Mouse (Mus musculus): ENCODE data around the gene Hcrtr2. TPM values are rescaled to one million over a fixed set of nuclear protein-coding genes. Genes with fewer than 3 reads are reported as not detected.

The Hcrtr2 gene
- polyA plus RNA-seq, 1 experiment from 2014 or later = not detected

- 46% methylated on average over 7 of the region's 7 CpGs for WGBS
- no peak for ATAC-seq (ENCODE audit: insufficient number of reproducible peaks, insufficient read depth, low FRiP score, low read depth)
Observed at GRCm38 (mm10) chr9:76252544-76252943, 71.1 kb downstream of the Hcrtr2 start.

GRCm38 (mm10) chr9:76252109-76252508 lies 71.5 kb downstream of the Hcrtr2 start:
- no peak for ATAC-seq (ENCODE audit: insufficient number of reproducible peaks, insufficient read depth, low FRiP score, low read depth)
- no peaks in the 10 kb centered on the region for H3K4me1 ChIP-seq (ENCODE audit: control insufficient read depth, insufficient read depth, low read length)
- no peak overlapping the region for H3K4me3 ChIP-seq (ENCODE audit: low read depth, low read length)
- H3K27ac ChIP-seq (ENCODE audit: low read length) = no peak overlapping the region
- H3K9me3 ChIP-seq (ENCODE audit: control insufficient read depth, low read depth, low read length) = no peaks in the 10 kb centered on the region
- WGBS = 84% methylated on average over 4 of the region's 4 CpGs
- no peak overlapping the region for H3K4me2 ChIP-seq (replicated peaks; ENCODE audit: low read depth, low read length)
- H3K27me3 ChIP-seq (ENCODE audit: control insufficient read depth, insufficient read depth, low read length) = no peaks in the 10 kb centered on the region
- no peaks in the 10 kb centered on the region for H3K36me3 ChIP-seq (ENCODE audit: control insufficient read depth, insufficient read depth, low read length)
- H3K9ac ChIP-seq (replicated peaks; ENCODE audit: low read depth, low read length) = no peak overlapping the region

More at GRCm38 (mm10) chr9:76252544-76252943, 71.1 kb downstream of the Hcrtr2 start:
- H3K4me1 ChIP-seq (ENCODE audit: control insufficient read depth, insufficient read depth, low read length) = no peaks in the 10 kb centered on the region
- H3K9ac ChIP-seq (replicated peaks; ENCODE audit: low read depth, low read length) = no peak overlapping the region
- H3K27me3 ChIP-seq (ENCODE audit: control insufficient read depth, insufficient read depth, low read length) = no peaks in the 10 kb centered on the region
- H3K4me3 ChIP-seq (ENCODE audit: low read depth, low read length) = no peak overlapping the region
- no peak overlapping the region for H3K4me2 ChIP-seq (replicated peaks; ENCODE audit: low read depth, low read length)
- no peaks in the 10 kb centered on the region for H3K9me3 ChIP-seq (ENCODE audit: control insufficient read depth, low read depth, low read length)
- H3K36me3 ChIP-seq (ENCODE audit: control insufficient read depth, insufficient read depth, low read length) = no peaks in the 10 kb centered on the region
- H3K27ac ChIP-seq (ENCODE audit: low read length) = no peak overlapping the region

- no peaks in the 10 kb centered on the region for H3K9me3 ChIP-seq (ENCODE audit: control insufficient read depth, low read depth, low read length)
- no peak overlapping the region for H3K4me3 ChIP-seq (ENCODE audit: low read depth, low read length)
- no peaks in the 10 kb centered on the region for H3K4me1 ChIP-seq (ENCODE audit: control insufficient read depth, insufficient read depth, low read length)
- 57% methylated on average over 1 of the region's 1 CpGs for WGBS
- ATAC-seq (ENCODE audit: insufficient number of reproducible peaks, insufficient read depth, low FRiP score, low read depth) = no peak
- no peaks in the 10 kb centered on the region for H3K36me3 ChIP-seq (ENCODE audit: control insufficient read depth, insufficient read depth, low read length)
- no peak overlapping the region for H3K4me2 ChIP-seq (replicated peaks; ENCODE audit: low read depth, low read length)
- no peak overlapping the region for H3K27ac ChIP-seq (ENCODE audit: low read length)
- no peaks in the 10 kb centered on the region for H3K27me3 ChIP-seq (ENCODE audit: control insufficient read depth, insufficient read depth, low read length)
- no peak overlapping the region for H3K9ac ChIP-seq (replicated peaks; ENCODE audit: low read depth, low read length)
Observed at GRCm38 (mm10) chr9:76242322-76242721, 81.3 kb downstream of the Hcrtr2 start.

- H3K27me3 ChIP-seq (ENCODE audit: control insufficient read depth, insufficient read depth, low read length) = no peaks in the 10 kb centered on the region
- H3K27ac ChIP-seq (ENCODE audit: low read length) = no peak overlapping the region
- no peak overlapping the region for H3K9ac ChIP-seq (replicated peaks; ENCODE audit: low read depth, low read length)
- no peak overlapping the region for H3K4me3 ChIP-seq (ENCODE audit: low read depth, low read length)
- H3K4me1 ChIP-seq (ENCODE audit: control insufficient read depth, insufficient read depth, low read length) = no peaks in the 10 kb centered on the region
- ATAC-seq (ENCODE audit: insufficient number of reproducible peaks, insufficient read depth, low FRiP score, low read depth) = no peak
- H3K4me2 ChIP-seq (replicated peaks; ENCODE audit: low read depth, low read length) = no peak overlapping the region
- 77% methylated on average over 5 of the region's 5 CpGs for WGBS
- H3K36me3 ChIP-seq (ENCODE audit: control insufficient read depth, insufficient read depth, low read length) = no peaks in the 10 kb centered on the region
- no peaks in the 10 kb centered on the region for H3K9me3 ChIP-seq (ENCODE audit: control insufficient read depth, low read depth, low read length)
Observed at GRCm38 (mm10) chr9:76237946-76238345, 85.7 kb downstream of the Hcrtr2 start.

- Histone ChIP-seq H3K27ac (ENCODE audit: low read length) (no peak overlapping the region), H3K36me3 (ENCODE audit: control insufficient read depth, insufficient read depth, low read length) (no peaks in the 10 kb centered on the region), H3K4me1 (ENCODE audit: control insufficient read depth, insufficient read depth, low read length) (no peaks in the 10 kb centered on the region), H3K9ac (replicated peaks; ENCODE audit: low read depth, low read length) (no peak overlapping the region), H3K27me3 (ENCODE audit: control insufficient read depth, insufficient read depth, low read length) (no peaks in the 10 kb centered on the region), H3K4me2 (replicated peaks; ENCODE audit: low read depth, low read length) (peak overlapping the region; percentile 71), H3K9me3 (ENCODE audit: control insufficient read depth, low read depth, low read length) (no peaks in the 10 kb centered on the region), H3K4me3 (ENCODE audit: low read depth, low read length) (no peak overlapping the region)
- ATAC-seq (ENCODE audit: insufficient number of reproducible peaks, insufficient read depth, low FRiP score, low read depth) = no peak
- WGBS = 23% methylated on average over 12 of the region's 12 CpGs
Observed at GRCm38 (mm10) chr9:76237243-76237642, 86.4 kb downstream of the Hcrtr2 start.

GRCm38 (mm10) chr9:76236626-76237025 lies 87.0 kb downstream of the Hcrtr2 start:
- H3K27me3 ChIP-seq (ENCODE audit: control insufficient read depth, insufficient read depth, low read length) = no peaks in the 10 kb centered on the region
- no peaks in the 10 kb centered on the region for H3K4me1 ChIP-seq (ENCODE audit: control insufficient read depth, insufficient read depth, low read length)
- H3K27ac ChIP-seq (ENCODE audit: low read length) = no peak overlapping the region
- peak overlapping the region; percentile 31 for H3K4me3 ChIP-seq (ENCODE audit: low read depth, low read length)
- peak overlapping the region; percentile 71 for H3K4me2 ChIP-seq (replicated peaks; ENCODE audit: low read depth, low read length)
- H3K9me3 ChIP-seq (ENCODE audit: control insufficient read depth, low read depth, low read length) = no peaks in the 10 kb centered on the region
- peak; percentile 64 for ATAC-seq (ENCODE audit: insufficient number of reproducible peaks, insufficient read depth, low FRiP score, low read depth)
- H3K36me3 ChIP-seq (ENCODE audit: control insufficient read depth, insufficient read depth, low read length) = no peaks in the 10 kb centered on the region
- WGBS = 2% methylated on average over 7 of the region's 7 CpGs
- 0 out of 2 replicates have a peak overlapping the region, but pooled peaks have one; percentile 4 for H3K9ac ChIP-seq (replicated peaks; ENCODE audit: low read depth, low read length)

- Histone ChIP-seq H3K9me3 (ENCODE audit: control insufficient read depth, low read depth, low read length) (no peaks in the 10 kb centered on the region), H3K4me1 (ENCODE audit: control insufficient read depth, insufficient read depth, low read length) (no peaks in the 10 kb centered on the region), H3K4me3 (ENCODE audit: low read depth, low read length) (peak overlapping the region; percentile 31), H3K4me2 (replicated peaks; ENCODE audit: low read depth, low read length) (peak overlapping the region; percentile 71), H3K27me3 (ENCODE audit: control insufficient read depth, insufficient read depth, low read length) (no peaks in the 10 kb centered on the region), H3K9ac (replicated peaks; ENCODE audit: low read depth, low read length) (0 out of 2 replicates have a peak overlapping the region, but pooled peaks have one; percentile 4), H3K27ac (ENCODE audit: low read length) (peak overlapping the region; percentile 74), H3K36me3 (ENCODE audit: control insufficient read depth, insufficient read depth, low read length) (no peaks in the 10 kb centered on the region)
- WGBS = 3% methylated on average over 14 of the region's 14 CpGs
- ATAC-seq (ENCODE audit: insufficient number of reproducible peaks, insufficient read depth, low FRiP score, low read depth) = peak; percentile 81; the same call in 1 of the 2 replicates
Observed at GRCm38 (mm10) chr9:76235945-76236503, 87.6 kb downstream of the Hcrtr2 start.

GRCm38 (mm10) chr9:76234899-76235298 lies 88.8 kb downstream of the Hcrtr2 start:
- no peak for ATAC-seq (ENCODE audit: insufficient number of reproducible peaks, insufficient read depth, low FRiP score, low read depth)
- Histone ChIP-seq H3K4me2 (replicated peaks; ENCODE audit: low read depth, low read length) (no peak overlapping the region), H3K4me1 (ENCODE audit: control insufficient read depth, insufficient read depth, low read length) (no peaks in the 10 kb centered on the region), H3K36me3 (ENCODE audit: control insufficient read depth, insufficient read depth, low read length) (no peaks in the 10 kb centered on the region), H3K9ac (replicated peaks; ENCODE audit: low read depth, low read length) (no peak overlapping the region), H3K4me3 (ENCODE audit: low read depth, low read length) (no peak overlapping the region), H3K27ac (ENCODE audit: low read length) (no peak overlapping the region), H3K27me3 (ENCODE audit: control insufficient read depth, insufficient read depth, low read length) (no peaks in the 10 kb centered on the region), H3K9me3 (ENCODE audit: control insufficient read depth, low read depth, low read length) (no peaks in the 10 kb centered on the region)
- WGBS = 33% methylated on average over 7 of the region's 7 CpGs

GRCm38 (mm10) chr9:76230400-76230799 lies 93.3 kb downstream of the Hcrtr2 start:
- no peak for ATAC-seq (ENCODE audit: insufficient number of reproducible peaks, insufficient read depth, low FRiP score, low read depth)
- no peaks in the 10 kb centered on the region for H3K36me3 ChIP-seq (ENCODE audit: control insufficient read depth, insufficient read depth, low read length)
- whole genome bisulfite sequencing = 49% methylated on average over 11 of the region's 11 CpGs
- no peak overlapping the region for H3K4me2 ChIP-seq (replicated peaks; ENCODE audit: low read depth, low read length)
- no peak overlapping the region for H3K4me3 ChIP-seq (ENCODE audit: low read depth, low read length)
- H3K27ac ChIP-seq (ENCODE audit: low read length) = no peak overlapping the region
- H3K9me3 ChIP-seq (ENCODE audit: control insufficient read depth, low read depth, low read length) = no peaks in the 10 kb centered on the region
- H3K9ac ChIP-seq (replicated peaks; ENCODE audit: low read depth, low read length) = no peak overlapping the region
- H3K27me3 ChIP-seq (ENCODE audit: control insufficient read depth, insufficient read depth, low read length) = no peaks in the 10 kb centered on the region
- H3K4me1 ChIP-seq (ENCODE audit: control insufficient read depth, insufficient read depth, low read length) = no peaks in the 10 kb centered on the region

Data from stomach, embryonic 14.5 days (tissue).